Mouse (Mus musculus): ENCODE measurements around the gene Lrp11. TPM values are rescaled to one million over a fixed set of nuclear protein-coding genes. Genes with fewer than 3 reads are reported as not detected.

Gene Lrp11
- polyA plus RNA-seq, 1 experiment from 2014 or later: 20.4 TPM

GRCm38 (mm10) chr10:7630286-7630685, 40.7 kb downstream of the Lrp11 start:
- Histone ChIP-seq H3K27ac (no peak overlapping the region), H3K9me3 (replicated peaks) (no peaks in the 10 kb centered on the region), H3K4me1 (no peaks in the 10 kb centered on the region), H3K4me2 (no peak overlapping the region), H3K4me3 (no peak overlapping the region), H3K36me3 (ENCODE audit: poor library complexity, severe bottlenecking) (peaks cover 58% of the 10 kb centered on the region), H3K27me3 (no peaks in the 10 kb centered on the region), H3K9ac (no peak overlapping the region)
- WGBS: 95% methylated on average over 5 of the region's 5 CpGs
- no peak for ATAC-seq

GRCm38 (mm10) chr10:7630951-7631720, 41.5 kb downstream of the Lrp11 start:
- Histone ChIP-seq H3K27me3 (no peaks in the 10 kb centered on the region), H3K9me3 (replicated peaks) (no peaks in the 10 kb centered on the region), H3K27ac (no peak overlapping the region), H3K4me2 (no peak overlapping the region), H3K4me3 (no peak overlapping the region), H3K4me1 (no peaks in the 10 kb centered on the region), H3K9ac (no peak overlapping the region), H3K36me3 (ENCODE audit: poor library complexity, severe bottlenecking) (peaks cover 55% of the 10 kb centered on the region)
- WGBS: 91% methylated on average over 16 of the region's 16 CpGs
- no peak for ATAC-seq

- no peak for ATAC-seq
- Histone ChIP-seq H3K27ac (no peak overlapping the region), H3K4me2 (no peak overlapping the region), H3K9me3 (replicated peaks) (no peaks in the 10 kb centered on the region), H3K4me3 (no peak overlapping the region), H3K27me3 (no peaks in the 10 kb centered on the region), H3K9ac (no peak overlapping the region), H3K36me3 (ENCODE audit: poor library complexity, severe bottlenecking) (peaks cover 73% of the 10 kb centered on the region), H3K4me1 (no peaks in the 10 kb centered on the region)
- WGBS: 96% methylated on average over 12 of the region's 12 CpGs
Measured at GRCm38 (mm10) chr10:7640366-7640765, 50.8 kb downstream of the Lrp11 start.

- Histone ChIP-seq H3K9ac (no peak overlapping the region), H3K36me3 (ENCODE audit: poor library complexity, severe bottlenecking) (peaks cover 59% of the 10 kb centered on the region), H3K27me3 (no peaks in the 10 kb centered on the region), H3K4me3 (no peak overlapping the region), H3K9me3 (replicated peaks) (no peaks in the 10 kb centered on the region; the same call in 1 of the 2 replicates), H3K4me2 (no peak overlapping the region), H3K4me1 (no peaks in the 10 kb centered on the region), H3K27ac (no peak overlapping the region)
- no peak for ATAC-seq
- 81% methylated on average over 2 of the region's 2 CpGs for WGBS
Measured at GRCm38 (mm10) chr10:7645911-7646310, 56.3 kb downstream of the Lrp11 start.

- 93% methylated on average over 4 of the region's 4 CpGs for WGBS
- Histone ChIP-seq H3K4me1 (no peaks in the 10 kb centered on the region), H3K9ac (no peak overlapping the region), H3K36me3 (ENCODE audit: poor library complexity, severe bottlenecking) (peaks cover 33% of the 10 kb centered on the region), H3K4me2 (no peak overlapping the region), H3K9me3 (replicated peaks) (no peaks in the 10 kb centered on the region; the same call in 1 of the 2 replicates), H3K4me3 (no peak overlapping the region), H3K27ac (no peak overlapping the region), H3K27me3 (no peaks in the 10 kb centered on the region)
- no peak for ATAC-seq
Measured at GRCm38 (mm10) chr10:7649059-7649458, 59.5 kb downstream of the Lrp11 start.

GRCm38 (mm10) chr10:7651057-7651456, 61.5 kb downstream of the Lrp11 start:
- no peak for ATAC-seq
- Histone ChIP-seq H3K4me2 (no peak overlapping the region), H3K9ac (no peak overlapping the region), H3K4me3 (no peak overlapping the region), H3K36me3 (ENCODE audit: poor library complexity, severe bottlenecking) (peaks cover 25% of the 10 kb centered on the region), H3K9me3 (replicated peaks) (no peaks in the 10 kb centered on the region; the same call in 1 of the 2 replicates), H3K27me3 (no peaks in the 10 kb centered on the region), H3K4me1 (no peaks in the 10 kb centered on the region), H3K27ac (no peak overlapping the region)
- WGBS: 95% methylated on average over 2 of the region's 2 CpGs

- WGBS: under 1% methylated on average over 44 of the region's 44 CpGs
Measured at GRCm38 (mm10) chr10:7662471-7663141, 73.0 kb downstream of the Lrp11 start.

GRCm38 (mm10) chr10:7663159-7664026, 73.8 kb downstream of the Lrp11 start:
- ATAC-seq: peak; percentile 93
- no peaks in the 10 kb centered on the region for H3K36me3 ChIP-seq (ENCODE audit: poor library complexity, severe bottlenecking)
- H3K27me3 ChIP-seq: no peaks in the 10 kb centered on the region
- peaks cover 17% of the 10 kb centered on the region for H3K4me1 ChIP-seq
- whole genome bisulfite sequencing: 1% methylated on average over 54 of the region's 64 CpGs
- no peaks in the 10 kb centered on the region for H3K9me3 ChIP-seq (replicated peaks)
- H3K9ac ChIP-seq: peak overlapping the region; percentile 93
- H3K4me2 ChIP-seq: peak overlapping the region; percentile 88
- peak overlapping the region; percentile 93 for H3K27ac ChIP-seq
- peak overlapping the region; percentile 93 for H3K4me3 ChIP-seq

More at GRCm38 (mm10) chr10:7662471-7663141, 73.0 kb downstream of the Lrp11 start:
- H3K4me1 ChIP-seq: peaks cover 11% of the 10 kb centered on the region
- no peaks in the 10 kb centered on the region for H3K36me3 ChIP-seq (ENCODE audit: poor library complexity, severe bottlenecking)
- H3K27me3 ChIP-seq: no peaks in the 10 kb centered on the region
- peak overlapping the region; percentile 88 for H3K4me2 ChIP-seq
- ATAC-seq: peak; percentile 83
- peak overlapping the region; percentile 93 for H3K9ac ChIP-seq
- peak overlapping the region; percentile 93 for H3K4me3 ChIP-seq
- peak overlapping the region; percentile 93 for H3K27ac ChIP-seq
- H3K9me3 ChIP-seq (replicated peaks): no peaks in the 10 kb centered on the region

GRCm38 (mm10) chr10:7664027-7664526, 74.5 kb downstream of the Lrp11 start:
- no peaks in the 10 kb centered on the region for H3K36me3 ChIP-seq (ENCODE audit: poor library complexity, severe bottlenecking)
- H3K27me3 ChIP-seq: no peaks in the 10 kb centered on the region
- H3K9ac ChIP-seq: peak overlapping the region; percentile 93
- peak overlapping the region; percentile 88 for H3K4me2 ChIP-seq
- H3K9me3 ChIP-seq (replicated peaks): no peaks in the 10 kb centered on the region
- no peak for ATAC-seq
- H3K4me1 ChIP-seq: peaks cover 20% of the 10 kb centered on the region
- no peak overlapping the region for H3K27ac ChIP-seq
- WGBS: 71% methylated on average over 6 of the region's 6 CpGs
- peak overlapping the region; percentile 93 for H3K4me3 ChIP-seq

- peaks cover 5% of the 10 kb centered on the region; the same call in 1 of the 2 replicates for H3K36me3 ChIP-seq (ENCODE audit: poor library complexity, severe bottlenecking)
- H3K4me3 ChIP-seq: no peak overlapping the region
- no peak overlapping the region for H3K27ac ChIP-seq
- 82% methylated on average over 1 of the region's 1 CpGs for WGBS
- no peak for ATAC-seq
- no peaks in the 10 kb centered on the region for H3K27me3 ChIP-seq
- H3K9me3 ChIP-seq (replicated peaks): no peaks in the 10 kb centered on the region
- H3K4me2 ChIP-seq: no peak overlapping the region
- H3K4me1 ChIP-seq: peaks cover 20% of the 10 kb centered on the region
- no peak overlapping the region for H3K9ac ChIP-seq
Measured at GRCm38 (mm10) chr10:7664889-7665288, 75.3 kb downstream of the Lrp11 start.

GRCm38 (mm10) chr10:7667342-7667802, 77.8 kb downstream of the Lrp11 start, which contains the start of gene Nup43:
Gene Nup43, plus strand, starts transcription at chr10:7667503.
- Histone ChIP-seq H3K4me2 (peak within 1 kb of the TSS; percentile 83), H3K9me3 (replicated peaks) (no peaks in the 10 kb centered on the region), H3K9ac (peak within 1 kb of the TSS; percentile 78), H3K27ac (peak within 1 kb of the TSS; percentile 61), H3K36me3 (ENCODE audit: poor library complexity, severe bottlenecking) (peaks cover 24% of the 10 kb centered on the region), H3K4me1 (peaks cover 14% of the 10 kb centered on the region), H3K4me3 (peak within 1 kb of the TSS; percentile 84), H3K27me3 (no peaks in the 10 kb centered on the region)
- ATAC-seq: peak; percentile 88
- under 1% methylated on average over 24 of the region's 24 CpGs for WGBS

All from forebrain, embryonic 13.5 days (tissue).